Mouse (Mus musculus): ENCODE data around the gene Osbpl3. TPM values are rescaled to one million over a fixed set of nuclear protein-coding genes. Genes with fewer than 3 reads are reported as not detected.

The Osbpl3 gene
- polyA plus RNA-seq, 1 experiment from 2014 or later = 6.2 TPM

DNA sequence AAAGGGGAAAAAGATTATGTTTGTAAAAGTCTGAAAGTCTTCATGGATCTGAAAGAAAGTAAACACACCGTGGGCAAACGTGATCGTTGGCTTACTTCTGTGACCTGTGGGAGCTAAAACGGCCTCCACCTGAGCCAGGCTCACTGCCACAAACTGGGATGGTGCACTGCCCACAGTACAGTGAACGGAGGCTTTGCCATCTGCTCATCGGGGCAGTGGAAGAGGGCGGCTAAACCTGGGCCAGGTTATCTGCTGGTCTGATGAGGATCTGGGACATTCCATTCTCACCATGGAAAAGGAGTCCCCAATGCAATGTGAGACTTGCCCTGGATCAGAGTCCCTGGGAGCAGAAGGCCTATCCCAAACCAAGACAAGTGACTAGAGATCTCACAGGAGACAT, 89.7 kb downstream of the Osbpl3 start:
- Histone ChIP-seq H3K9me3 (replicated peaks) (no peaks in the 10 kb centered on the region), H3K4me2 (no peak overlapping the region), H3K9ac (replicated peaks) (no peak overlapping the region), H3K4me1 (peaks cover 8% of the 10 kb centered on the region), H3K27me3 (replicated peaks) (no peaks in the 10 kb centered on the region), H3K4me3 (replicated peaks) (no peak overlapping the region), H3K36me3 (no peaks in the 10 kb centered on the region), H3K27ac (replicated peaks) (no peak overlapping the region)
- 96% methylated on average over 7 of the region's 7 CpGs for WGBS
- ATAC-seq (ENCODE audit: low FRiP score) = no peak

DNA sequence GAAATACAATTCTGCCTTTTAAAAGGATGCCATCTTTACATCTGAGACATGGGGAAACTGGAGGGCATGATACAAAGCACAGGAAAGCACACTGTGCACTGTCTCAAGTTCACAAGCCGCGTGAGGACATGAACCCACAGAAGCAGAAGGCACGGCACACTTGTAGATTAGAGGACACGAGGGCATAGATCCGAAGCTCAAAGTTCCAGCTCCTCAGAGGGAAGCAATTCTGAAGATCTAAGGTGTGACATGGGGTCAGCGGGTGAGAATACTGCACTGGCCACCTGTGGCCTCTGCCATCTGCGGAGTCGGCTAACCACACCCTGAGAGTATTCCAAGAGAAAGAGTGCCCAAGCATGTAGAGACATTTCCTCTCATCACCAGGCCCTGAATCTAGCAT, 91.6 kb downstream of the Osbpl3 start:
- Histone ChIP-seq H3K9me3 (replicated peaks) (no peaks in the 10 kb centered on the region), H3K4me1 (peaks cover 8% of the 10 kb centered on the region), H3K4me2 (no peak overlapping the region), H3K4me3 (replicated peaks) (no peak overlapping the region), H3K9ac (replicated peaks) (no peak overlapping the region), H3K27me3 (replicated peaks) (no peaks in the 10 kb centered on the region), H3K27ac (replicated peaks) (no peak overlapping the region), H3K36me3 (no peaks in the 10 kb centered on the region)
- ATAC-seq (ENCODE audit: low FRiP score) = no peak
- WGBS = 95% methylated on average over 8 of the region's 8 CpGs

GRCm38 (mm10) chr6:50363385-50363784, 92.6 kb downstream of the Osbpl3 start:
- no peak for ATAC-seq (ENCODE audit: low FRiP score)
- Histone ChIP-seq H3K9ac (replicated peaks) (no peak overlapping the region), H3K27ac (replicated peaks) (no peak overlapping the region), H3K4me3 (replicated peaks) (no peak overlapping the region), H3K9me3 (replicated peaks) (no peaks in the 10 kb centered on the region), H3K4me2 (no peak overlapping the region), H3K36me3 (no peaks in the 10 kb centered on the region), H3K27me3 (replicated peaks) (no peaks in the 10 kb centered on the region), H3K4me1 (peaks cover 12% of the 10 kb centered on the region)
- 88% methylated on average over 5 of the region's 5 CpGs for WGBS

DNA sequence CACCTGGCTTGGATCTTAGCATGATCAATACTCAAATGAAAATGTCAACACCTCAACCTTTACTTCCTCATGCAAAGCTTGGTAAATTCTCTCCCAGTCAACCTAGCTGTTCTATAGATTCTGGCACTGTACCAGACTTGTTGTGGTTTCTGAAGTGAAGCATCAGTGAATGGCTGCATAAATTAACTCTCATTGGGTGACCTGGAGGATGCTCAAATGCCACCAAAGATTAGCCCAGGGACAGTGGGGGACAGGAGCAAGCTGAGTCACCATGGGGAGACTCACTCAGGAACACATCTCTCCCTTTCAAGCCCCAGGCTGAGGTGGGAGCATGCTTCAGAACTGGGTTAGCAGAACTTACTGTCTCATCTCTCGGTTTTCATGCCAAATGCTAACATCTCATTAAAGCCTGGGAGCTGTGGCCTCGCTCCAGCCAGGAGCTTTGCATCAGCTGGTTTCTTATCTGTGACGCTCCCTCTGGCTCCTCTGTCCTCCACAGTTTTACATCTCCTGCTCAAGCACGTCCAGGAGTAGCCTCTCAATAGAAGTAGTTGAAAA, 93.2 kb downstream of the Osbpl3 start:
- Histone ChIP-seq H3K9me3 (replicated peaks) (no peaks in the 10 kb centered on the region), H3K4me2 (no peak overlapping the region), H3K36me3 (no peaks in the 10 kb centered on the region), H3K9ac (replicated peaks) (no peak overlapping the region), H3K4me3 (replicated peaks) (no peak overlapping the region), H3K4me1 (peaks cover 18% of the 10 kb centered on the region), H3K27me3 (replicated peaks) (no peaks in the 10 kb centered on the region), H3K27ac (replicated peaks) (no peak overlapping the region)
- 82% methylated on average over 4 of the region's 4 CpGs for WGBS
- no peak for ATAC-seq (ENCODE audit: low FRiP score)

- peaks cover 20% of the 10 kb centered on the region for H3K4me1 ChIP-seq
- H3K9ac ChIP-seq (replicated peaks) = no peak overlapping the region
- WGBS = 73% methylated on average over 9 of the region's 9 CpGs
These were observed 93.8 kb downstream of the Osbpl3 start for GRCm38 (mm10) chr6:50362196-50362595.

GRCm38 (mm10) chr6:50358104-50358679, 97.8 kb downstream of the Osbpl3 start:
- 41% methylated on average over 16 of the region's 16 CpGs for WGBS
- H3K27ac ChIP-seq (replicated peaks) = no peak overlapping the region
- H3K9me3 ChIP-seq (replicated peaks) = no peaks in the 10 kb centered on the region
- peak; percentile 76; the same call in 1 of the 2 replicates for ATAC-seq (ENCODE audit: low FRiP score)
- no peak overlapping the region for H3K4me2 ChIP-seq
- no peak overlapping the region for H3K4me3 ChIP-seq (replicated peaks)
- H3K36me3 ChIP-seq = no peaks in the 10 kb centered on the region
- H3K27me3 ChIP-seq (replicated peaks) = no peaks in the 10 kb centered on the region
- no peak overlapping the region for H3K9ac ChIP-seq (replicated peaks)
- peaks cover 38% of the 10 kb centered on the region for H3K4me1 ChIP-seq

More at GRCm38 (mm10) chr6:50362196-50362595, 93.8 kb downstream of the Osbpl3 start:
- no peak for ATAC-seq (ENCODE audit: low FRiP score)
- H3K27ac ChIP-seq (replicated peaks) = peak overlapping the region; percentile 37
- H3K27me3 ChIP-seq (replicated peaks) = no peaks in the 10 kb centered on the region
- H3K9me3 ChIP-seq (replicated peaks) = no peaks in the 10 kb centered on the region
- H3K4me2 ChIP-seq = no peak overlapping the region
- H3K4me3 ChIP-seq (replicated peaks) = no peak overlapping the region
- no peaks in the 10 kb centered on the region for H3K36me3 ChIP-seq

DNA sequence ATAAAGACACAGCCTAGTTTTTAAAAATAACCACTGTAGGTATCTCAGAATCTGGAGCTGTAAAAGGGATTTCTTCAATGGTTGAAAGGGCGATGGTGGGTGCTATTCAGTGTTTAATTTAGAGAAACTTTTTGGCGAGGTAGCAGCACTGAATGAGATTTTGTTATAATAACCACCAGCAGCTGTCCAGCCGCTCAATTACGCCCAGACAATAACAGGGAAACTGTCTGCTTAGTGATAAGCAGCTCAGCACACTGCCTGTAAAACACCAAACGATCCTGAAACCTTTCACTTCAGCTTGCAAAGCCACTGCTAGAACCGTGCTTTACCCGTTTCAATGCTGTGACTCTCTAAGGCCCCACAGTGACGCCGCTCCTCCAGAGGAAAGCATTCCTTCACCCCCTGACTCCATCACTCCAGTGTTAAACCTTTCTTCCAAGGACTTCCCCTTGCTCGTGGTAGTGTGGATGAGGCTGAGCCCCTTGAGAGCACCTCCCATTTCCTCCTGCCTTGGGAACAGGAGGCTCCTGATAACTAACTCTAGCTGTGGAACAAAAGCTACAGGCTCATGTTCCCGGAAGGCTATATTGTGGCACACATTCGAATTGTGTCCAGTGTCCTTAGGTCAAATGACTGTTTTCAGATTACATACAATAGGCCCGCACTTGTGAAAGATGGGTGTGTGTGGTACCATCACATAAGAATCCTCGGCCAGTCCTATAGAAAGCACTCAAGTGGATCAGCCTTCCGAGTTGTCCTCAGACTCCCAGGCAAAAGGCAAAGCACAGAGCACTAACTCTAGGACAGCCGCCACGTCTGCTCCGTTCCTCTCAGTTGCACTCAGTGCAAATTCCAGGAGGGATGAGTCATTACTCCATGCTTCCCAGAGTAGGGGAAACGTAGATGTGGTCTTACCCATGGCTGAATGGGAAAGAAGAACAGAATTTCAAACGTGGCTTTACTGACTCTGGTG, 101.0 kb downstream of the Osbpl3 start:
- H3K27ac ChIP-seq (replicated peaks) = 0 out of 2 replicates have a peak overlapping the region, but pooled peaks have one; percentile 15
- H3K9me3 ChIP-seq (replicated peaks) = no peaks in the 10 kb centered on the region
- H3K4me3 ChIP-seq (replicated peaks) = no peak overlapping the region
- H3K4me2 ChIP-seq = no peak overlapping the region
- WGBS = 52% methylated on average over 20 of the region's 20 CpGs
- H3K27me3 ChIP-seq (replicated peaks) = no peaks in the 10 kb centered on the region
- ATAC-seq (ENCODE audit: low FRiP score) = no peak
- peaks cover 31% of the 10 kb centered on the region for H3K4me1 ChIP-seq
- no peaks in the 10 kb centered on the region for H3K36me3 ChIP-seq
- no peak overlapping the region for H3K9ac ChIP-seq (replicated peaks)

DNA sequence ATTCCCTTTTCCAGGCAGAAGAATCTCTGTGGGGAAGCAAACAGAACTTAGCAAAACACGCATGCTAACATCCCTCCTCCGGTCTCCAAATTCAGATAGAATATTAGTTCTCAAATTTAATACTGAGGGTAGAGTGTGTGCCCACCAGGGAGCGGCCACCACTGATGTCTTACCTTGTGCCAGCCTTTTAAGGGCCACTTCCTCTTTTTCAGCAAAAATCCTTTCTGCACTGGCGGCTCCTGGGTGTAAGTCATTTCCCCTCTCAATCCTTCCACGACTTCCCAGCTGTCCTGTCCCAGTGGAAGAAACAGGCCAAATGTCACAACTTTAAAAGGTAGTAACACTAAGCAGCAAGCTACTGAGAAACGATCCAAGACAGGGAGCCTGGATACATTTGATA, 103.2 kb downstream of the Osbpl3 start:
- WGBS = 69% methylated on average over 6 of the region's 6 CpGs
- no peak for ATAC-seq (ENCODE audit: low FRiP score)
- H3K4me3 ChIP-seq (replicated peaks) = no peak overlapping the region
- no peak overlapping the region for H3K27ac ChIP-seq (replicated peaks)
- no peak overlapping the region for H3K4me2 ChIP-seq
- H3K9me3 ChIP-seq (replicated peaks) = no peaks in the 10 kb centered on the region
- peaks cover 21% of the 10 kb centered on the region for H3K4me1 ChIP-seq
- H3K36me3 ChIP-seq = no peaks in the 10 kb centered on the region
- no peaks in the 10 kb centered on the region for H3K27me3 ChIP-seq (replicated peaks)
- no peak overlapping the region for H3K9ac ChIP-seq (replicated peaks)

GRCm38 (mm10) chr6:50350911-50351310, 105.1 kb downstream of the Osbpl3 start:
- Histone ChIP-seq H3K4me3 (replicated peaks) (no peak overlapping the region), H3K4me1 (peaks cover 11% of the 10 kb centered on the region; the same call in 1 of the 2 replicates), H3K27me3 (replicated peaks) (no peaks in the 10 kb centered on the region), H3K4me2 (no peak overlapping the region), H3K9me3 (replicated peaks) (no peaks in the 10 kb centered on the region), H3K9ac (replicated peaks) (no peak overlapping the region), H3K36me3 (no peaks in the 10 kb centered on the region), H3K27ac (replicated peaks) (no peak overlapping the region)
- 90% methylated on average over 3 of the region's 3 CpGs for WGBS
- no peak for ATAC-seq (ENCODE audit: low FRiP score)

GRCm38 (mm10) chr6:50348619-50349018, 107.4 kb downstream of the Osbpl3 start:
- H3K27me3 ChIP-seq (replicated peaks) = no peaks in the 10 kb centered on the region
- H3K36me3 ChIP-seq = no peaks in the 10 kb centered on the region
- H3K9me3 ChIP-seq (replicated peaks) = no peaks in the 10 kb centered on the region
- no peaks in the 10 kb centered on the region for H3K4me1 ChIP-seq
- no peak for ATAC-seq (ENCODE audit: low FRiP score)
- no peak overlapping the region for H3K4me2 ChIP-seq
- H3K9ac ChIP-seq (replicated peaks) = no peak overlapping the region
- 95% methylated on average over 1 of the region's 1 CpGs for WGBS
- H3K27ac ChIP-seq (replicated peaks) = no peak overlapping the region
- H3K4me3 ChIP-seq (replicated peaks) = no peak overlapping the region

DNA sequence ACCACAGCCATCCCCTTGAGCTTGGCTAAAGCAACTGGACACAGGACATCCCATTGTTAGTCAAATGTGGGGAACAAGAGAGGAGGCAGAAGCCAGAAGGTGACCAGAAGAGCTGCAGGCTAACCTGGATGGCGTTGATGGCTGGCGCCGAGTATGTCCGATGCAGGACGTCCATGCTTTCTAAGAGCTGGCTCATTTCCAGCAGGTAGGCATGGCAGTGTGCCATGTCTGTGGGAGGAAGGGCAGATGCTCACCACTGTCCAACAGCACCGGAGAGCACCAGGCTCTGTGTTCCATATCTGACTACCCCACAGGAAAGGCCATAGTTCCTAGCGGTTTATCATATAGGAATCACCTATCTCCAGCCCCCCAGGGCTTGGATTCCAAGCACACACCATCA, 109.8 kb downstream of the Osbpl3 start:
- no peaks in the 10 kb centered on the region for H3K9me3 ChIP-seq (replicated peaks)
- H3K9ac ChIP-seq (replicated peaks) = no peak overlapping the region
- ATAC-seq (ENCODE audit: low FRiP score) = no peak
- H3K4me3 ChIP-seq (replicated peaks) = no peak overlapping the region
- H3K36me3 ChIP-seq = no peaks in the 10 kb centered on the region
- no peaks in the 10 kb centered on the region for H3K4me1 ChIP-seq
- no peak overlapping the region for H3K27ac ChIP-seq (replicated peaks)
- H3K4me2 ChIP-seq = no peak overlapping the region
- H3K27me3 ChIP-seq (replicated peaks) = no peaks in the 10 kb centered on the region
- 90% methylated on average over 7 of the region's 7 CpGs for WGBS

Data from neural tube, embryonic 15.5 days (tissue).